Mouse (Mus musculus): ENCODE measurements around the gene Mtmr1. TPM values are rescaled to one million over a fixed set of nuclear protein-coding genes. Genes with fewer than 3 reads are reported as not detected.
"Not testable (repeated sequence)": the region's sequence is repeated elsewhere in the genome, so short reads cannot be mapped to it uniquely, and the experiment has no call there.

The Mtmr1 gene
- polyA plus RNA-seq (2015; fragmentation: Nextera tagmentation; extraction: Ambion mirVana) = 8.2 and 9.8 TPM in 2 replicates

- Histone ChIP-seq H3K36me3 (no peaks in the 10 kb centered on the region), H3K9me3 (no peaks in the 10 kb centered on the region), H3K9ac (peak within 1 kb of the TSS; percentile 84), H3K4me3 (peak within 1 kb of the TSS; percentile 72), H3K27me3 (replicated peaks) (no peaks in the 10 kb centered on the region), H3K4me2 (peak within 1 kb of the TSS; percentile 68), H3K27ac (replicated peaks) (peak within 1 kb of the TSS; percentile 79), H3K4me1 (no peaks in the 10 kb centered on the region)
- ATAC-seq (ENCODE audit: extremely low read depth, insufficient number of reproducible peaks, low FRiP score, low TSS enrichment) = peak; percentile 88
- 9% methylated on average over 26 of the region's 47 CpGs for WGBS
Observed at GRCm38 (mm10) chrX:71364554-71364991, at the start of gene Mtmr1. TSS of gene Mtmr1 (plus strand) at chrX:71364760.

- no peak overlapping the region for H3K27ac ChIP-seq (replicated peaks)
- ATAC-seq (ENCODE audit: extremely low read depth, insufficient number of reproducible peaks, low FRiP score, low TSS enrichment) = no peak
- no peaks in the 10 kb centered on the region for H3K27me3 ChIP-seq (replicated peaks)
- no peak overlapping the region for H3K4me3 ChIP-seq
- no peaks in the 10 kb centered on the region for H3K36me3 ChIP-seq
- H3K4me1 ChIP-seq = no peaks in the 10 kb centered on the region
- 86% methylated on average over 1 of the region's 1 CpGs for WGBS
- no peak overlapping the region for H3K4me2 ChIP-seq
- H3K9ac ChIP-seq = no peak overlapping the region
- H3K9me3 ChIP-seq = no peaks in the 10 kb centered on the region
Observed at GRCm38 (mm10) chrX:71352033-71352432, 12.5 kb upstream of the Mtmr1 start.

DNA sequence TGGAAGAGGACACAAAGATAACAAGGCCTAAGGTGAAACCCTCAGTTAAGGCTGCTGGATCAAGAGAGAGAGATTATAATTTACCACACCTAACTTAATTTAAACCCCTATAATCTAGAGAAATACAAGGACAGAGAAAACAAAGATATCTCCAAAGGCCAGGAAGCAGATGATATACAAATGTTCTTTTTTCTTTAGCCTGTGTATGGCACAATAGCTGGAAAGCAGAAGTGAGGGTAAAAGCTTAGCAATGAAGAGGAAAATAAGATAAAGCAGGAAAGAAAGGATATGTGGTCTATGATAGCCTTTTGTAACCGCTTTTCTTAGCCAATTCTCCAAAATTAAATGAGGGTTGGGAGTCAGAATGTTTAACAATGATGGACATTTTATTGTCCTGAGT is 9.2 kb upstream of the Mtmr1 start:
- H3K4me2 ChIP-seq = no peak overlapping the region
- H3K27ac ChIP-seq (replicated peaks) = no peak overlapping the region
- no peak overlapping the region for H3K4me3 ChIP-seq
- ATAC-seq (ENCODE audit: extremely low read depth, insufficient number of reproducible peaks, low FRiP score, low TSS enrichment) = no peak
- H3K36me3 ChIP-seq = no peaks in the 10 kb centered on the region
- no peaks in the 10 kb centered on the region for H3K9me3 ChIP-seq
- no peaks in the 10 kb centered on the region for H3K4me1 ChIP-seq
- H3K9ac ChIP-seq = no peak overlapping the region
- no peaks in the 10 kb centered on the region for H3K27me3 ChIP-seq (replicated peaks)
- WGBS = 61% methylated on average over 1 of the region's 1 CpGs

DNA sequence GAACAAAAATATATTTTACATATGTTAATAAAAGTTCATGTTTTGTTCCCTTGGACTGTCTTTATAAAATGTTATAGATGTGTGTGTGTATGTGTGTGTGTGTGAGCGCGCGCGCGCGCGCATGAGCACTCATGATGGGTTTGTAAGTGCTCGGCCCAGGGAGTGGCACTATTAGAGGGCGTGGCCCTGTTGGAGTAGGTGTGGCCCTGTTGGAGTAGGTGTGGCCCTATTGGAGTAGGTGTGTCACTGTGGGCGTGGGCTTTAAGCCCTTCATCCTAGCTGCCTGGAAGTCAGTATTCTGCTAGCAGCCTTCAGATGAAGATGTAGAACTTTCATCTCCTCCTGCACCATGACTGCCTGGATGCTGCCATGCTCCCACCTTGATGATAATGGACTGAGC is 2.8 kb upstream of the Mtmr1 start:
- not testable (repeated sequence) for H3K9ac ChIP-seq; H3K36me3 ChIP-seq; H3K4me3 ChIP-seq; H3K4me2 ChIP-seq; H3K4me1 ChIP-seq; H3K27me3 ChIP-seq (replicated peaks); ATAC-seq (ENCODE audit: extremely low read depth, insufficient number of reproducible peaks, low FRiP score, low TSS enrichment); H3K9me3 ChIP-seq; H3K27ac ChIP-seq (replicated peaks)
- WGBS = 81% methylated on average over 10 of the region's 10 CpGs

DNA sequence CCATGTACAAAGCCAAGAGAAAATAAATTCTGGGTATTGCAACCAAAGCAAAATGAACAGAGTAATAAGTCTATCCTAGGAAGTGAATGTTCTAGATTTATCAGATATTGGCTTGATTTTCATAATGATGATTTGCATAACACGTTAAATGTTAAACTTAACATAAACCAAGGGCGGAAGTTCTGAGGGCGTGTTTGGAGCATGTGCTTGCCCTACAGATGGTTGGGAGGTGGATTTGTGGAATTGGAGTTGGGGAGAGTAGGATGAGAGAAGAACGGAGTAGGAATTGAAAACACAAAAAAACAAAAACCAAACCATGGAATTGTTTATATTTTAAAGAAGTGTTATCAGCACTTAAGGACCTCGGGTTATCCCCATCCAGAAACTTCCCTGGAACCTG is 498 bp upstream of the Mtmr1 start:
- Histone ChIP-seq H3K36me3 (no peaks in the 10 kb centered on the region), H3K9me3 (no peaks in the 10 kb centered on the region), H3K27me3 (replicated peaks) (no peaks in the 10 kb centered on the region), H3K4me1 (no peaks in the 10 kb centered on the region), H3K4me2 (peak overlapping the region; percentile 68), H3K9ac (peak overlapping the region; percentile 84), H3K27ac (replicated peaks) (peak overlapping the region; percentile 79; the same call in 1 of the 2 replicates), H3K4me3 (peak overlapping the region; percentile 72)
- 70% methylated on average over 5 of the region's 5 CpGs for WGBS
- ATAC-seq (ENCODE audit: extremely low read depth, insufficient number of reproducible peaks, low FRiP score, low TSS enrichment) = no peak

DNA sequence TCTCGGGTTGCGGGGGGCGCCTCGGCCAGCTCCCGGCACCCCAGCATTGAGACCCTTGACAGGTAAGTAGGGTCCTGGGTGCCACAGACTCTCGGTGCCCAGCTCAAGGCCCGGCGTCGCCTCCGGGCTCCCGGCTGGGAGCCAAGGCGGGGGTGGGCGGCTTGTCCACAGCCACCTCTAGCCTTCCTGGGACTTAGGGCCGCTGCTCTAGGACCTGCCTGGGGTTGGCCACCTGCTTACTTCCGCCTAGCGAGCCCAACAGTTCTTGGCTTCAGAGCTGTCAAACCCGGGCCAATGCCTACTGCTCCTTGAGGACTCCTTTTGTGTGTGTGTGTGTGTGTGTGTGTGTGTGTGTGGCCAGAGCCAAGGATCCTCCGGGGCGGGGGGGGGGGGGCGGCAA is 451 bp downstream of the Mtmr1 start:
- 32% methylated on average over 14 of the region's 20 CpGs for WGBS
- H3K9ac ChIP-seq = peak overlapping the region; percentile 84

DNA sequence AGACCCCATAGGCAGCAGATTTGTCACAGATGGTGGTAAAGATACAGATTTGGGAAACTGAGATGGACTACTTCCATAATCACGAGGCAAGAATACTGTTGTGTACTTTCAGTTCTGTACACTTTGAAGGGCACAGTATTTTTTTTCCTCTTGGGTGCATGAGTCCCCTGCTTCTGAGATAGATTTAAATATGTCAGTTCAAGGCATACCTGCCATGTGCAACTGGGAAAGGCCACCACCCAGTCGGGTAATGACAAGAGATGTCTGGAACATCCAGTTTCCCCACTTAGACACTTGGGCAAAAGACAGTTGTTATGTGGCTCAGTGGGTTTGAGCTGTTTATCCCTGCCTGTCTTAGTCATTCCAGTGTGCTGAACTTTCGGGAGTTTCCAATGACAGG is 950 bp downstream of the Mtmr1 start:
- H3K4me2 ChIP-seq = peak overlapping the region; percentile 68
- no peaks in the 10 kb centered on the region for H3K27me3 ChIP-seq (replicated peaks)
- peak overlapping the region; percentile 84 for H3K9ac ChIP-seq
- ATAC-seq (ENCODE audit: extremely low read depth, insufficient number of reproducible peaks, low FRiP score, low TSS enrichment) = no peak
- H3K9me3 ChIP-seq = no peaks in the 10 kb centered on the region
- H3K4me1 ChIP-seq = no peaks in the 10 kb centered on the region
- no peaks in the 10 kb centered on the region for H3K36me3 ChIP-seq
- peak overlapping the region; percentile 72 for H3K4me3 ChIP-seq
- 60% methylated on average over 3 of the region's 3 CpGs for WGBS
- H3K27ac ChIP-seq (replicated peaks) = no peak overlapping the region

More for the DNA sequence above, 451 bp downstream of the Mtmr1 start:
- peak overlapping the region; percentile 79 for H3K27ac ChIP-seq (replicated peaks)
- H3K9me3 ChIP-seq = no peaks in the 10 kb centered on the region
- H3K36me3 ChIP-seq = no peaks in the 10 kb centered on the region
- no peaks in the 10 kb centered on the region for H3K27me3 ChIP-seq (replicated peaks)
- H3K4me2 ChIP-seq = peak overlapping the region; percentile 68
- no peaks in the 10 kb centered on the region for H3K4me1 ChIP-seq
- ATAC-seq (ENCODE audit: extremely low read depth, insufficient number of reproducible peaks, low FRiP score, low TSS enrichment) = peak; percentile 48; the same call in 1 of the 2 replicates
- peak overlapping the region; percentile 72 for H3K4me3 ChIP-seq

DNA sequence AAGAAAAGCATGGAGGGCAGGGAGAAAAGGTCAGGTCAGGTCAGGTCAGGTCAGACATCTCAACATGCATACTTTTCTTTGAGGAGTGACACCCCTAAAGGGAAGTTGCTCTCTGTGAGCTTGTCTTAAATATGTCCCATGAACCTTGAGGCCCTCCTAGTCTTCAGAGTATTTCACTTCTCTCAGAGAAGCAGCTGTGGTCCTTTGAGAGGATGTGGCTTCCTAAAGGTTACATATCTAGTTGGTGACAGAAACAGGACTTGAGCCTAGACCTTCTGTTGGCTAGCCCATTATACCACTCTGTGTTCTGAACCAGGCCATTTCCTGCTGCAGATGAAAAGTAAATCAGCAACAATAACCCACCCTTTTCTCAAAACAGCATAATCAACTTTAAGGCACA is 2.4 kb downstream of the Mtmr1 start:
- Histone ChIP-seq H3K4me2 (no peak overlapping the region), H3K4me3 (no peak overlapping the region), H3K27me3 (replicated peaks) (no peaks in the 10 kb centered on the region), H3K27ac (replicated peaks) (no peak overlapping the region), H3K36me3 (no peaks in the 10 kb centered on the region), H3K4me1 (no peaks in the 10 kb centered on the region), H3K9me3 (no peaks in the 10 kb centered on the region), H3K9ac (no peak overlapping the region)
- ATAC-seq (ENCODE audit: extremely low read depth, insufficient number of reproducible peaks, low FRiP score, low TSS enrichment) = no peak

DNA sequence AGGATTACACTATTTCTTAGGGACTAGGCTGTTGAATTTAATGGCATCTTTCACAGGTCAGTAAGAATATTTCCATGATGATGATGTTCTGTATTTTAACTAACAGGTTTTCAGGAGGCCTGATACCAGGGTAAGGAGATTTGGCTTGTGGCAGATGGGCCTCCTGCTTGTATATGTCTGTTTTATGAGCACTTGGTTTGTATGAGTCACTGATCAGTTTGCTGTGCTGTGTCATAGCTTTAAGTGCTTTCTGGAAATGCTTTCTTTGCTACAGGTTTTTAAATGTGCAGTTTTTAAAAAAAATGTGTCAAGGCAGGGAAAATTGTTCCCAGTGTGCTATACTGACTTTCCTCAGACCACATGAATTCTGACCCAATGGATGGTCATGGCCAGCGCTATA is 12.2 kb downstream of the Mtmr1 start:
- ATAC-seq (ENCODE audit: extremely low read depth, insufficient number of reproducible peaks, low FRiP score, low TSS enrichment) = no peak
- no peak overlapping the region for H3K9ac ChIP-seq
- no peak overlapping the region for H3K4me3 ChIP-seq
- no peak overlapping the region for H3K4me2 ChIP-seq
- no peaks in the 10 kb centered on the region for H3K27me3 ChIP-seq (replicated peaks)
- no peak overlapping the region for H3K27ac ChIP-seq (replicated peaks)
- H3K36me3 ChIP-seq = no peaks in the 10 kb centered on the region
- WGBS = 77% methylated on average over 1 of the region's 1 CpGs
- no peaks in the 10 kb centered on the region for H3K4me1 ChIP-seq
- no peaks in the 10 kb centered on the region for H3K9me3 ChIP-seq

DNA sequence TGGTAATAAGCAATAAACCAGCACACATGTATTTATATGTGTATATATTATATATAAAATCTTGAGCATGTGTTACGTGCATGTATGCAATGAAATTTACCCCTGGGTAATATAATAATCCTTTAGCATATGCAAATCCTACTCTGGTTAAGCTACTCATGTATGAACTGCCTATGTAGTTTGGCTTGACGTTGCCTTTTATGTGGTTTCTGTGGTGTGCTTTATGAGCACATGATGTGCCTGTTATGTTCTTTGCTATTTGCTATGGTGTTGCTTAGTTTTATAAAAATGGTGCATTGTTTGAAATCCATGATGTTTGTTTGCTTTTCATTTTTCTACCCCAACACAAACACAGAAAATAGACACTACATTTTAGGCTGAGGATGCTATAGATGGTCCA is 13.9 kb downstream of the Mtmr1 start:
- Histone ChIP-seq H3K4me3 (no peak overlapping the region), H3K36me3 (no peaks in the 10 kb centered on the region), H3K4me1 (no peaks in the 10 kb centered on the region), H3K9me3 (no peaks in the 10 kb centered on the region), H3K9ac (no peak overlapping the region), H3K4me2 (no peak overlapping the region), H3K27ac (replicated peaks) (no peak overlapping the region), H3K27me3 (replicated peaks) (no peaks in the 10 kb centered on the region)
- WGBS = 84% methylated on average over 2 of the region's 2 CpGs
- no peak for ATAC-seq (ENCODE audit: extremely low read depth, insufficient number of reproducible peaks, low FRiP score, low TSS enrichment)

DNA sequence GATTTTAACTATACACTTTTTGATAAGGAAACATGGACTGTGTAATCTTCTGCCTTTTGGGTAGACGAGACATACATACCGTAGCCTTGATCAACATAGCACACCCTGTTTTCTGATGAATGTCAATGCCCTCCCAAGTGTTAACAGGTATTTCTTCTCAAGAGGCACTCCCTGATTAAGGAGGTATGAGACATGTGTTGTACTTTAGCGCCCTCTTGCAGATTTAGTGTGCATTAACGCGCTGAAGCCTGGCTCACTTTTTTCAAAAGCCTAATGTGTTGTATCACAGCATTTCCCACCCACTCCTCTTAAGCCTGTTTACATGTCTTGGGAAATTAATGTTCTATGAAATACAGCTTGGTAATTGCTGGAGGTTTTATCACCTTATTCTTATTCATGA is 17.0 kb downstream of the Mtmr1 start:
- no peaks in the 10 kb centered on the region for H3K27me3 ChIP-seq (replicated peaks)
- no peak overlapping the region for H3K4me3 ChIP-seq
- H3K36me3 ChIP-seq = no peaks in the 10 kb centered on the region
- H3K4me1 ChIP-seq = no peaks in the 10 kb centered on the region
- H3K9ac ChIP-seq = no peak overlapping the region
- no peaks in the 10 kb centered on the region for H3K9me3 ChIP-seq
- H3K27ac ChIP-seq (replicated peaks) = no peak overlapping the region
- 23% methylated on average over 5 of the region's 5 CpGs for WGBS
- no peak for ATAC-seq (ENCODE audit: extremely low read depth, insufficient number of reproducible peaks, low FRiP score, low TSS enrichment)
- no peak overlapping the region for H3K4me2 ChIP-seq

GRCm38 (mm10) chrX:71396326-71396725 is 31.8 kb downstream of the Mtmr1 start:
- 75% methylated on average over 4 of the region's 4 CpGs for WGBS
- no peak overlapping the region for H3K27ac ChIP-seq (replicated peaks)
- no peak overlapping the region for H3K4me3 ChIP-seq
- H3K9me3 ChIP-seq = no peaks in the 10 kb centered on the region
- no peaks in the 10 kb centered on the region for H3K4me1 ChIP-seq
- no peak for ATAC-seq (ENCODE audit: extremely low read depth, insufficient number of reproducible peaks, low FRiP score, low TSS enrichment)
- H3K27me3 ChIP-seq (replicated peaks) = no peaks in the 10 kb centered on the region; the same call in 1 of the 2 replicates
- H3K36me3 ChIP-seq = peaks cover 13% of the 10 kb centered on the region
- H3K4me2 ChIP-seq = no peak overlapping the region
- no peak overlapping the region for H3K9ac ChIP-seq

All from heart, embryonic 13.5 days (tissue).